Mouse (Mus musculus): Measurements from ENCODE around the gene Fmod. TPM values are rescaled to one million over a fixed set of nuclear protein-coding genes. Genes with fewer than 3 reads are reported as not detected.
A peak's percentile ranks its signal among the peaks of the same experiment; 100 is the strongest.

The Fmod gene
- polyA plus RNA-seq, 2 experiments = 1.1 TPM

GRCm38 (mm10) chr1:134024293-134024971 is 12.6 kb upstream of the Fmod start:
- Histone ChIP-seq H3K27me3 (ENCODE audit: control insufficient read depth, insufficient read depth, low read length) (no peaks in the 10 kb centered on the region), H3K4me1 (replicated peaks; ENCODE audit: control insufficient read depth in 2 of 2, insufficient read depth in 2 of 2, low read length in 1 of 2) (no peaks in the 10 kb centered on the region), H3K27ac (no peak overlapping the region), H3K9me3 (ENCODE audit: control insufficient read depth, low read length) (no peaks in the 10 kb centered on the region), H3K4me2 (ENCODE audit: low read depth) (no peak overlapping the region), H3K36me3 (replicated peaks; ENCODE audit: control insufficient read depth, insufficient read depth, low read depth) (no peaks in the 10 kb centered on the region), H3K9ac (replicated peaks) (no peak overlapping the region), H3K4me3 (ENCODE audit: insufficient read depth in 1 of 2, low read depth in 2 of 2, low read length in 2 of 2) (no peak overlapping the region)
- ATAC-seq (ENCODE audit: insufficient read depth) = no peak
- DNase-seq (ENCODE audit: low read depth in 3 of 3, low spot score in 3 of 3) = no peak
- no peak for TF ChIP-seq EP300 (IDR thresholded peaks at IDR 0.05; ENCODE audit: low read depth)
- TF ChIP-seq CTCF (IDR thresholded peaks at IDR 0.05; ENCODE audit: low read depth) = no peak
- 63% methylated on average over 9 of the region's 9 CpGs for WGBS (ENCODE audit: insufficient replicate concordance)

DNA sequence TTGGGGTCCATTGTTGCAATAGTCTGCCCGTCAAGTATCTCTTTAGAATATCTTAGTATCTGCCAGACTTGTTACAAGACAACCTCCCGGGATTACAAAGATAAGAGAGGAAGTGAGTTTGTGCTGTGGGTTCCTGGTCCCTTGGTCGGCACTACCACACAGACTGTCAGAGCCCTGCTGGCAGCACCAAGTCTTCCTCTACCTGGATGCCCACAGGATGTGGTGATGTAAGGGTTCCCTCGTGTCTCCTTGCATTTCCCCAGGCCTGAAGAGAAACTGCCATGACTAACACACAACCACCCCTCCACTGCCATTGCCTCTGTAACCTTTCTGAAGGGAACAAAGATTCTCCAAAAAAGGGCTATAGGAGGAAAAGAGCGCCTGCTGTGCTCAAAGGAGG is 11.1 kb upstream of the Fmod start:
- WGBS (ENCODE audit: insufficient replicate concordance) = 18% methylated on average over 5 of the region's 5 CpGs
- H3K4me2 ChIP-seq (ENCODE audit: low read depth) = no peak overlapping the region
- H3K27me3 ChIP-seq (ENCODE audit: control insufficient read depth, insufficient read depth, low read length) = no peaks in the 10 kb centered on the region
- no peak for DNase-seq (ENCODE audit: low read depth in 3 of 3, low spot score in 3 of 3)
- ATAC-seq (ENCODE audit: insufficient read depth) = no peak
- no peaks in the 10 kb centered on the region for H3K4me1 ChIP-seq (replicated peaks; ENCODE audit: control insufficient read depth in 2 of 2, insufficient read depth in 2 of 2, low read length in 1 of 2)
- no peaks in the 10 kb centered on the region for H3K9me3 ChIP-seq (ENCODE audit: control insufficient read depth, low read length)
- H3K36me3 ChIP-seq (replicated peaks; ENCODE audit: control insufficient read depth, insufficient read depth, low read depth) = no peaks in the 10 kb centered on the region
- no peak overlapping the region for H3K9ac ChIP-seq (replicated peaks)
- no peak overlapping the region for H3K4me3 ChIP-seq (ENCODE audit: insufficient read depth in 1 of 2, low read depth in 2 of 2, low read length in 2 of 2)
- TF ChIP-seq EP300 (IDR thresholded peaks at IDR 0.05; ENCODE audit: low read depth) (no peak), CTCF (IDR thresholded peaks at IDR 0.05; ENCODE audit: low read depth) (no peak)
- H3K27ac ChIP-seq = no peak overlapping the region

DNA sequence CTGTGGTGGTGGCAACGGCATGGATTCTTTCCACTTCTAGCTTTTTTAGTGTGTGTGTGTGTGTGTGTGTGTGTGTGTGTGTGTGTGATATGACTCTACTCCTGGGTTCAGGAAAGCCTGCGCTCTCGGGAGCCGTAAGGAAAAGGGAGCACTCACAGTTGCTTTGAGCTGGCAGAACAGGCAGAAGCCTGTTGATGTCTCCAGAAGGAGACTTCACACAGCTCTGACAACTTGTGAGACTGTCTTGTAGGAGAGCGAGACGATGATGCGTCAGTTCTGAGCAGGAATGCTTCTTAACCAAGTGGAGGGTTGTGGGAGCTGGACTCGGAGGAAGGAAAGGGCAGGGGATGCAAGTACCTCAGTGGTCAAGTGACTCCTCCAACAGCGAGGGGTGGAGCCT is 10.3 kb upstream of the Fmod start:
- no peak for ATAC-seq (ENCODE audit: insufficient read depth)
- H3K4me1 ChIP-seq (replicated peaks; ENCODE audit: control insufficient read depth in 2 of 2, insufficient read depth in 2 of 2, low read length in 1 of 2) = no peaks in the 10 kb centered on the region
- no peaks in the 10 kb centered on the region for H3K9me3 ChIP-seq (ENCODE audit: control insufficient read depth, low read length)
- 69% methylated on average over 9 of the region's 9 CpGs for WGBS (ENCODE audit: insufficient replicate concordance)
- TF ChIP-seq EP300 (IDR thresholded peaks at IDR 0.05; ENCODE audit: low read depth) = no peak
- TF ChIP-seq CTCF (IDR thresholded peaks at IDR 0.05; ENCODE audit: low read depth) = no peak
- H3K27me3 ChIP-seq (ENCODE audit: control insufficient read depth, insufficient read depth, low read length) = no peaks in the 10 kb centered on the region
- H3K9ac ChIP-seq (replicated peaks) = no peak overlapping the region
- no peak for DNase-seq (ENCODE audit: low read depth in 3 of 3, low spot score in 3 of 3)
- H3K27ac ChIP-seq = no peak overlapping the region
- H3K36me3 ChIP-seq (replicated peaks; ENCODE audit: control insufficient read depth, insufficient read depth, low read depth) = no peaks in the 10 kb centered on the region
- H3K4me2 ChIP-seq (ENCODE audit: low read depth) = no peak overlapping the region
- no peak overlapping the region for H3K4me3 ChIP-seq (ENCODE audit: insufficient read depth in 1 of 2, low read depth in 2 of 2, low read length in 2 of 2)

DNA sequence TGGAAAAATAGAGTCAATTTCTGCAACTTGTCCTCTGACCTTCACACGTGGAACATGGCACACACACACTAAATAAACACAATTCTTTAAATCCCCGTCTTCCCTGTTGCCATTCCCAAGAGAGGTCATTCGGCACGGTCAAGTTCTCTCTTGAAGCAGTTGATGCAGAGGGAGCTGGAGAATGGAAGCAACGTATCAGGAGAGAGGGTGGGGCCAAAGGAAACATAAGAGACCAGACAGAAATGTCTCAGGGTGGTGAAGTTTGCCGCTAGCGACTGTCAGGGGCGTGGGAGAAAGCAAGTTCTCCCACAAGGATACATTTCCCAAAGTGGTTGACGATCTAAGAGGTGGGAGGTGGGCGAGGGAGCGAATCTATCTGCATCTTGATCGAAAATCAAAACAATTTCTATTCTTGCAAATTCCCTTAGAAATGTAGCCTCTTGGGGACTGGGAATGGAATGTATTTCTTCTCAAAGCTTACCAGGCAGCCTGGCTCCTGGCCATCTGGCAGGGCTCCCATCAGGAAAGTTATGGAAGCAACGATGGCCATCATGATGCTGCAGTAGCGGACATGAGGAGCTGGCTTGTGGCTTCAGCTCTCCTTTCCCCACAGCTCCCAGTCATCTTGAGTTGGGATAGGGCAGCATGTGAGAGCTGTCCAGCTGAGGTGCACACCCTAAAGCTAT is 8.8 kb upstream of the Fmod start:
- Histone ChIP-seq H3K4me3 (ENCODE audit: insufficient read depth in 1 of 2, low read depth in 2 of 2, low read length in 2 of 2) (no peak overlapping the region), H3K4me1 (replicated peaks; ENCODE audit: control insufficient read depth in 2 of 2, insufficient read depth in 2 of 2, low read length in 1 of 2) (no peaks in the 10 kb centered on the region), H3K27me3 (ENCODE audit: control insufficient read depth, insufficient read depth, low read length) (no peaks in the 10 kb centered on the region), H3K9me3 (ENCODE audit: control insufficient read depth, low read length) (no peaks in the 10 kb centered on the region), H3K36me3 (replicated peaks; ENCODE audit: control insufficient read depth, insufficient read depth, low read depth) (no peaks in the 10 kb centered on the region), H3K9ac (replicated peaks) (no peak overlapping the region), H3K4me2 (ENCODE audit: low read depth) (no peak overlapping the region), H3K27ac (no peak overlapping the region)
- no peak for ATAC-seq (ENCODE audit: insufficient read depth)
- no peak for TF ChIP-seq EP300 (IDR thresholded peaks at IDR 0.05; ENCODE audit: low read depth)
- no peak for TF ChIP-seq CTCF (IDR thresholded peaks at IDR 0.05; ENCODE audit: low read depth)
- DNase-seq (ENCODE audit: low read depth in 3 of 3, low spot score in 3 of 3) = no peak
- 70% methylated on average over 14 of the region's 14 CpGs for WGBS (ENCODE audit: insufficient replicate concordance)

GRCm38 (mm10) chr1:134036492-134036891 is 562 bp upstream of the Fmod start:
- no peak for ATAC-seq (ENCODE audit: insufficient read depth)
- Histone ChIP-seq H3K36me3 (replicated peaks; ENCODE audit: control insufficient read depth, insufficient read depth, low read depth) (no peaks in the 10 kb centered on the region), H3K9ac (replicated peaks) (no peak overlapping the region), H3K4me3 (ENCODE audit: insufficient read depth in 1 of 2, low read depth in 2 of 2, low read length in 2 of 2) (no peak overlapping the region), H3K9me3 (ENCODE audit: control insufficient read depth, low read length) (no peaks in the 10 kb centered on the region), H3K27ac (no peak overlapping the region), H3K4me1 (replicated peaks; ENCODE audit: control insufficient read depth in 2 of 2, insufficient read depth in 2 of 2, low read length in 1 of 2) (no peaks in the 10 kb centered on the region), H3K4me2 (ENCODE audit: low read depth) (no peak overlapping the region), H3K27me3 (ENCODE audit: control insufficient read depth, insufficient read depth, low read length) (no peaks in the 10 kb centered on the region)
- no peak for TF ChIP-seq EP300 (IDR thresholded peaks at IDR 0.05; ENCODE audit: low read depth)
- TF ChIP-seq CTCF (IDR thresholded peaks at IDR 0.05; ENCODE audit: low read depth) = peak; percentile 56
- DNase-seq (ENCODE audit: low read depth in 3 of 3, low spot score in 3 of 3) = no peak
- WGBS (ENCODE audit: insufficient replicate concordance) = 39% methylated on average over 2 of the region's 2 CpGs

Data from liver, embryonic 14.5 days (tissue).